Mouse (Mus musculus): ENCODE measurements around the gene Coq10a. TPM values are rescaled to one million over a fixed set of nuclear protein-coding genes. Genes with fewer than 3 reads are reported as not detected.

The Coq10a gene
- 8.4 and 10.5 TPM in 2 replicates for polyA plus RNA-seq (2014; fragmentation: Nextera tagmentation; extraction: Ambion mirVana)

DNA sequence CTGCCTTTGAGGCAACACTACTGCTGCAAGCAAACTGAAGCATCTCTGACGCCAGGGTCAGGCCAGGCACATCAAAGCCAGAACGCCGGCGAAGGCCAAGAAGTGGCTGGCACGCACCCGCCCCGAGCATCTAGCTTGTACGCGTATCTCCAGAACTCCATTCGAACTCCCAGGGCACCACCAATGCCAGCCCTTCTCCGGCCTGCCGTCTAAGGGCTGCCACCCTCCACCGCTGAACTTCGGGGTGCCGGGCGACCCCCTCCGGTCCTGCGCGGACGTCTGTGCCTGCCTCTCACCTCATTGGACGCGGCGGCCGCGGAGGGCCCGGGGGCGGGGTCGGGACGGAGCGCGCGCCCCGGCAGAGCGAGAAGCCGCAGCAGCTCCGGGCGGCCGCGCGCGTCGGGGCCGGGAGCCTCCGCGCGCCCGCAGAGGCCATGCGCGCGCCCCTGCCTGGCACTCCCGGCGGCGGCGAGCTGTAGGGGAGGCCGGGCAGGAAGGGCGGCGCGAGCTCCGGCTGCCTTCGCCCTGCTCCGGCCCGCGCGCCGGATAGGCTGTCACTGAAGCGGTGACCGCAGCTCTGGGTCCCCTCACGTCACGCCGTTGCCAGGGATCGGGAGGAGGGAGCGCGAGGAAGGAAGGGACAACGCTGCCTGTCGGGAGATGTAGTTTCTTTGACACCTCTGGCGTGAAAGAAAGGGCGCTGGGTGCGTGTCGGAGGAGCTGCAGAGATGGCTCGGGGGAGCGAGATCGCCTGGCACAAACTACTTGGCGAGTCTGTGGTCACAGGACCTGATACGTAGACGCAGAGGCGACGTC, at the start of gene Coq10a:
TSS of gene Coq10a (minus strand) at position 596 of the 816 bp plus-strand sequence.
- peak; percentile 89 for DNase-seq (ENCODE audit: low spot score)
- Histone ChIP-seq H3K4me3 (ENCODE audit: low read depth, low read length) (peak within 1 kb of the TSS; percentile 70), H3K4me2 (peak within 1 kb of the TSS; percentile 97), H3K9me3 (ENCODE audit: control insufficient read depth, low read length) (no peaks in the 10 kb centered on the region), H3K27ac (ENCODE audit: low read depth, low read length) (peak within 1 kb of the TSS; percentile 67), H3K27me3 (replicated peaks; ENCODE audit: control insufficient read depth, insufficient read depth, low read length) (no peaks in the 10 kb centered on the region), H3K9ac (ENCODE audit: low read depth, low read length) (peak within 1 kb of the TSS; percentile 67), H3K4me1 (replicated peaks; ENCODE audit: control insufficient read depth, insufficient read depth, low read length) (peaks cover 18% of the 10 kb centered on the region), H3K36me3 (ENCODE audit: control insufficient read depth, insufficient read depth, low read length) (peaks cover 2% of the 10 kb centered on the region)
- ATAC-seq (replicated peaks; ENCODE audit: low FRiP score): peak; percentile 89
- WGBS: under 1% methylated on average over 87 of the region's 87 CpGs

GRCm38 (mm10) chr10:128414848-128415247, 46.1 kb upstream of the Coq10a start:
- Histone ChIP-seq H3K9me3 (ENCODE audit: control insufficient read depth, low read length) (no peaks in the 10 kb centered on the region), H3K9ac (ENCODE audit: low read depth, low read length) (no peak overlapping the region), H3K4me2 (no peak overlapping the region), H3K36me3 (ENCODE audit: control insufficient read depth, insufficient read depth, low read length) (peaks cover 15% of the 10 kb centered on the region; the same call in 1 of the 2 replicates), H3K27ac (ENCODE audit: low read depth, low read length) (no peak overlapping the region), H3K27me3 (replicated peaks; ENCODE audit: control insufficient read depth, insufficient read depth, low read length) (no peaks in the 10 kb centered on the region), H3K4me1 (replicated peaks; ENCODE audit: control insufficient read depth, insufficient read depth, low read length) (peaks cover 26% of the 10 kb centered on the region), H3K4me3 (ENCODE audit: low read depth, low read length) (no peak overlapping the region)
- WGBS: 85% methylated on average over 5 of the region's 5 CpGs
- ATAC-seq (replicated peaks; ENCODE audit: low FRiP score): no peak
- no peak for DNase-seq (ENCODE audit: low spot score)

- Histone ChIP-seq H3K36me3 (ENCODE audit: control insufficient read depth, insufficient read depth, low read length) (peaks cover 15% of the 10 kb centered on the region; the same call in 1 of the 2 replicates), H3K4me2 (peak overlapping the region; percentile 100), H3K4me1 (replicated peaks; ENCODE audit: control insufficient read depth, insufficient read depth, low read length) (peaks cover 34% of the 10 kb centered on the region), H3K4me3 (ENCODE audit: low read depth, low read length) (peak overlapping the region; percentile 79), H3K27me3 (replicated peaks; ENCODE audit: control insufficient read depth, insufficient read depth, low read length) (no peaks in the 10 kb centered on the region), H3K9ac (ENCODE audit: low read depth, low read length) (no peak overlapping the region), H3K27ac (ENCODE audit: low read depth, low read length) (no peak overlapping the region), H3K9me3 (ENCODE audit: control insufficient read depth, low read length) (no peaks in the 10 kb centered on the region)
- ATAC-seq (replicated peaks; ENCODE audit: low FRiP score): no peak
- no peak for DNase-seq (ENCODE audit: low spot score)
- 71% methylated on average over 1 of the region's 1 CpGs for WGBS
Observed at GRCm38 (mm10) chr10:128413076-128413475, 44.3 kb upstream of the Coq10a start.

DNA sequence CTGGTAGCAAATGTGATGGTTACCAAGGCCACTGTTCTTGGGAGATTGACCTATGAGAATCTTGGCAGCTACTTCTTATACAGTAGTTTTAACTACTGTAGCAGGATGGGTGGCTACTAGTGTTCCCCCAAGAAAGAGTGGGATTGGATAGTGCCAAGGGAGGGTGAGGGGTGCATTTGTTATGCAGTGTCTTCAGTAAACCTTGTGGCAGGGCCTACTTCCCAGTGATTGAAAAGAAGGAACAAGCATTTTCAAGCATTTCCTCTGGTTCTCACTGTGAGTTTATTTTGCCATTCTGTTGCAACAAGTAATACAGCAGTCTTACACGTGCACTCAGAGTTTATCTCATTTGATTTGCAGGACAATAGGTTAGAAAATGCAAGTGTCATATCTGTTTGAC, 43.8 kb upstream of the Coq10a start:
- peaks cover 18% of the 10 kb centered on the region; the same call in 1 of the 2 replicates for H3K36me3 ChIP-seq (ENCODE audit: control insufficient read depth, insufficient read depth, low read length)
- no peak overlapping the region for H3K27ac ChIP-seq (ENCODE audit: low read depth, low read length)
- 26% methylated on average over 1 of the region's 1 CpGs for WGBS

GRCm38 (mm10) chr10:128412055-128412381, 43.2 kb upstream of the Coq10a start:
- H3K27ac ChIP-seq (ENCODE audit: low read depth, low read length): peak overlapping the region; percentile 91
- peaks cover 34% of the 10 kb centered on the region for H3K4me1 ChIP-seq (replicated peaks; ENCODE audit: control insufficient read depth, insufficient read depth, low read length)
- no peaks in the 10 kb centered on the region for H3K27me3 ChIP-seq (replicated peaks; ENCODE audit: control insufficient read depth, insufficient read depth, low read length)
- no peak for ATAC-seq (replicated peaks; ENCODE audit: low FRiP score)
- no peaks in the 10 kb centered on the region for H3K9me3 ChIP-seq (ENCODE audit: control insufficient read depth, low read length)
- H3K36me3 ChIP-seq (ENCODE audit: control insufficient read depth, insufficient read depth, low read length): peaks cover 15% of the 10 kb centered on the region; the same call in 1 of the 2 replicates
- H3K4me3 ChIP-seq (ENCODE audit: low read depth, low read length): peak overlapping the region; percentile 79
- DNase-seq (ENCODE audit: low spot score): no peak
- H3K4me2 ChIP-seq: peak overlapping the region; percentile 100
- whole genome bisulfite sequencing: 1% methylated on average over 14 of the region's 14 CpGs
- H3K9ac ChIP-seq (ENCODE audit: low read depth, low read length): peak overlapping the region; percentile 90

More for the DNA sequence above, 43.8 kb upstream of the Coq10a start:
- Histone ChIP-seq H3K9ac (ENCODE audit: low read depth, low read length) (peak overlapping the region; percentile 90), H3K9me3 (ENCODE audit: control insufficient read depth, low read length) (no peaks in the 10 kb centered on the region), H3K4me2 (peak overlapping the region; percentile 100), H3K4me3 (ENCODE audit: low read depth, low read length) (peak overlapping the region; percentile 79), H3K4me1 (replicated peaks; ENCODE audit: control insufficient read depth, insufficient read depth, low read length) (peaks cover 34% of the 10 kb centered on the region), H3K27me3 (replicated peaks; ENCODE audit: control insufficient read depth, insufficient read depth, low read length) (no peaks in the 10 kb centered on the region)
- no peak for DNase-seq (ENCODE audit: low spot score)
- ATAC-seq (replicated peaks; ENCODE audit: low FRiP score): no peak

DNA sequence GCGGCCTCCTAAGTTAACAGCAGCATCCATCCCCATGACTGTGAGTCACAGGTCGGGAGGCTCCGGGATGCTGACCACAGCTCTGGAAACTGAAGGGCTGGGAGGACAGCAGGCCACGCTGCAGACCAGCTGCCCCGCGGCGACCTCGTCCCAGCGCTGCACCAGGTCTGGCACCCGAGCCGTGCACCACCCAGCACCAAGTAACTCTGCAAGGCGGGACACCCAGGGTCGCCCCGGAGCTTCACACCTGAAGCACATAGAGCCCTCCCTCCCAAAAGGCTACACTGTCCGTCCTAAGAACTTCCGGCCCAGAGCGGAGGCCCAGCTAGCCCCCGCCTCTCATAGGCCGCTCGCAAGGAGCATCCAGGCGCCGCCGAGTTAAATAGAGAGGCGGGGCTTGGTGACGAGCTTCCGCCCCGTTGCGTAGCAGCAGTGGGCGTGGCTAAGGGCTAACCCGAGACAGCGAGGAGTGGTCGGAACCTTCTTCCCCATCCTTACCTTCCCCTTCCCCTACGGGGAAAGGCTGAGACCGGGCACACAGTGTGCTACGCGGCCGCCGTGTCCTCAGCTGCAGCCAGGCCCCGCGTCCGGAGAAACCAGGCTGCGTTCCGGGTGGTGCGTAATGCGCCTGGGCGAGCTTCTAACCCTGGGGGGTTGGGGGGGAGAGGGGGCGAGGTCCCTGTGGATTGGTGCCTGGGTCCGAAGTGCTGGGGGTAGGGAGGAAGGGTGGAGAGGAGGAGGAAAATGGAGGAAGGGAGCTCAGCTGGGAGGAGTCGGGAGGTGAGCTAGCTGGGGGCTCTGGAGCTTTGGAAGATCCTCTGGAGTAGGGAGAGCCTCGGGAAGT, 42.6 kb upstream of the Coq10a start, which contains the start of the genes Nabp2 and Rnf41:
TSS of gene Nabp2 (minus strand) at position 282 of the 844 bp plus-strand sequence.
TSS of gene Rnf41 (plus strand) at position 447 of the 844 bp plus-strand sequence.
- DNase-seq (ENCODE audit: low spot score): peak; percentile 98
- Histone ChIP-seq H3K4me1 (replicated peaks; ENCODE audit: control insufficient read depth, insufficient read depth, low read length) (peaks cover 34% of the 10 kb centered on the region), H3K36me3 (ENCODE audit: control insufficient read depth, insufficient read depth, low read length) (peaks cover 9% of the 10 kb centered on the region; the same call in 1 of the 2 replicates), H3K27ac (ENCODE audit: low read depth, low read length) (peak within 1 kb of the TSS; percentile 91), H3K9me3 (ENCODE audit: control insufficient read depth, low read length) (no peaks in the 10 kb centered on the region), H3K4me2 (peak within 1 kb of the TSS; percentile 100), H3K4me3 (ENCODE audit: low read depth, low read length) (peak within 1 kb of the TSS; percentile 79), H3K9ac (ENCODE audit: low read depth, low read length) (peak within 1 kb of the TSS; percentile 90), H3K27me3 (replicated peaks; ENCODE audit: control insufficient read depth, insufficient read depth, low read length) (no peaks in the 10 kb centered on the region)
- WGBS: under 1% methylated on average over 50 of the region's 50 CpGs
- peak; percentile 87 for ATAC-seq (replicated peaks; ENCODE audit: low FRiP score)

DNA sequence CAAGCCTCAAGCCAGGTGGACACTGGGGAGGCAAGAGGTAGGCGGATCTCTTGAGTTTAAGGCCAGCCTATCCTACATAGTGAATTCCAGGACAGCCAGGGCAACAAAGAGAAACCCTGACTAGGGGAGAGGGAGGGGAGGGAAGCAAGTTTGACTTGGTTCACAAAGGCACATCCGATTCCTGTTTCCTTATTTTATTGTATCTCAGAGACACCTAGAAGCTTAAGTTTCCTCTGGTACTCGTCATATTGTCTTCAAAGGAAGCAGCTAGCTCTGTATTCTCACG, 41.7 kb upstream of the Coq10a start:
- Histone ChIP-seq H3K4me2 (peak overlapping the region; percentile 100), H3K9me3 (ENCODE audit: control insufficient read depth, low read length) (no peaks in the 10 kb centered on the region), H3K4me3 (ENCODE audit: low read depth, low read length) (peak overlapping the region; percentile 79), H3K36me3 (ENCODE audit: control insufficient read depth, insufficient read depth, low read length) (peaks cover 14% of the 10 kb centered on the region; the same call in 1 of the 2 replicates), H3K27ac (ENCODE audit: low read depth, low read length) (peak overlapping the region; percentile 91), H3K9ac (ENCODE audit: low read depth, low read length) (peak overlapping the region; percentile 90), H3K27me3 (replicated peaks; ENCODE audit: control insufficient read depth, insufficient read depth, low read length) (no peaks in the 10 kb centered on the region), H3K4me1 (replicated peaks; ENCODE audit: control insufficient read depth, insufficient read depth, low read length) (peaks cover 34% of the 10 kb centered on the region)
- ATAC-seq (replicated peaks; ENCODE audit: low FRiP score) (no peak), DNase-seq (ENCODE audit: low spot score) (no peak)
- 23% methylated on average over 4 of the region's 4 CpGs for WGBS

GRCm38 (mm10) chr10:128409692-128410559, 41.1 kb upstream of the Coq10a start:
- H3K27me3 ChIP-seq (replicated peaks; ENCODE audit: control insufficient read depth, insufficient read depth, low read length): no peaks in the 10 kb centered on the region
- H3K4me3 ChIP-seq (ENCODE audit: low read depth, low read length): peak overlapping the region; percentile 79
- peak overlapping the region; percentile 100 for H3K4me2 ChIP-seq
- H3K27ac ChIP-seq (ENCODE audit: low read depth, low read length): peak overlapping the region; percentile 91
- ATAC-seq (replicated peaks; ENCODE audit: low FRiP score) (peak; percentile 86), DNase-seq (ENCODE audit: low spot score) (peak; percentile 91)
- H3K4me1 ChIP-seq (replicated peaks; ENCODE audit: control insufficient read depth, insufficient read depth, low read length): peaks cover 34% of the 10 kb centered on the region
- H3K9me3 ChIP-seq (ENCODE audit: control insufficient read depth, low read length): no peaks in the 10 kb centered on the region
- 7% methylated on average over 36 of the region's 36 CpGs for WGBS
- H3K9ac ChIP-seq (ENCODE audit: low read depth, low read length): peak overlapping the region; percentile 90
- peaks cover 11% of the 10 kb centered on the region; the same call in 1 of the 2 replicates for H3K36me3 ChIP-seq (ENCODE audit: control insufficient read depth, insufficient read depth, low read length)
